Comparison of ENCODE assay signal across 8 mouse cellular contexts in genomic region chr11:120186821-120187235, GRCm38 (mm10). TPM values are rescaled to one million over a fixed set of nuclear protein-coding genes. Genes with fewer than 3 reads are reported as not detected.
DNase-seq lines count a peak whose midpoint lies in the region; ATAC-seq lines count a peak whose summit lies in the region.

No protein-coding gene starts in this region.

- peak overlapping the region; percentile 87 for H3K9ac ChIP-seq in heart, embryonic 12.5 days
- H3K9ac ChIP-seq in kidney, embryonic 16.5 days (replicated peaks; ENCODE audit: low read length) = peak overlapping the region; percentile 99

- 3% methylated on average over 20 of the region's 20 CpGs for WGBS in heart, embryonic 12.5 days
- 2% methylated on average over 20 of the region's 20 CpGs for WGBS in kidney, embryonic 16.5 days
- 1% methylated on average over 20 of the region's 20 CpGs for WGBS in midbrain, embryonic 10.5 days

- peak overlapping the region; percentile 97 for H3K4me2 ChIP-seq in heart, embryonic 12.5 days
- H3K4me2 ChIP-seq in kidney, embryonic 16.5 days (replicated peaks; ENCODE audit: low read depth, low read length) = peak overlapping the region; percentile 94

- peak overlapping the region; percentile 62 for H3K4me3 ChIP-seq in heart, embryonic 12.5 days
- H3K4me3 ChIP-seq in kidney, embryonic 16.5 days (ENCODE audit: low read length) = peak overlapping the region; percentile 96
- H3K4me3 ChIP-seq in midbrain, embryonic 10.5 days = peak overlapping the region; percentile 96

- peak overlapping the region; percentile 66 for H3K27ac ChIP-seq in heart, embryonic 12.5 days (ENCODE audit: poor library complexity, severe bottlenecking)
- peak overlapping the region; percentile 99 for H3K27ac ChIP-seq in kidney, embryonic 16.5 days (ENCODE audit: low read length)
- H3K27ac ChIP-seq in midbrain, embryonic 10.5 days (replicated peaks) = peak overlapping the region; percentile 100

- no peak for ATAC-seq in cerebellum, adult (ENCODE audit: insufficient number of reproducible peaks, low FRiP score, low TSS enrichment)
- no peak for ATAC-seq in heart, embryonic 12.5 days (ENCODE audit: insufficient number of reproducible peaks, low FRiP score)
- no peak for ATAC-seq in kidney, embryonic 16.5 days (ENCODE audit: low FRiP score, low TSS enrichment)

- peak; percentile 49 for DNase-seq in cerebellum, adult 11-12 months
- peak; percentile 61 for DNase-seq in adrenal gland, postnatal 25 days
- peak; percentile 79 for DNase-seq in midbrain, embryonic 10.5 days (ENCODE audit: low spot score)
- DNase-seq in thymus, postnatal 25 days = no peak
- DNase-seq in right cerebral cortex, postnatal 4 days = no peak

- no peaks in the 10 kb centered on the region for H3K27me3 ChIP-seq in heart, embryonic 12.5 days (replicated peaks)
- no peaks in the 10 kb centered on the region for H3K27me3 ChIP-seq in kidney, embryonic 16.5 days (ENCODE audit: insufficient read depth, low read length)
- H3K27me3 ChIP-seq in midbrain, embryonic 10.5 days (ENCODE audit: low read depth, poor library complexity, severe bottlenecking) = no peaks in the 10 kb centered on the region; the same call in 1 of the 2 replicates

- no peaks in the 10 kb centered on the region for H3K9me3 ChIP-seq in heart, embryonic 12.5 days (replicated peaks)
- H3K9me3 ChIP-seq in kidney, embryonic 16.5 days (ENCODE audit: low read length) = no peaks in the 10 kb centered on the region
- H3K9me3 ChIP-seq in midbrain, embryonic 10.5 days (replicated peaks) = no peaks in the 10 kb centered on the region

- H3K36me3 ChIP-seq in heart, embryonic 12.5 days = peaks cover 11% of the 10 kb centered on the region; the same call in 1 of the 2 replicates
- H3K36me3 ChIP-seq in kidney, embryonic 16.5 days (ENCODE audit: insufficient read depth, low read length) = no peaks in the 10 kb centered on the region
- H3K36me3 ChIP-seq in midbrain, embryonic 10.5 days = peaks cover 22% of the 10 kb centered on the region

- peaks cover 63% of the 10 kb centered on the region for H3K4me1 ChIP-seq in heart, embryonic 12.5 days (replicated peaks)
- peaks cover 70% of the 10 kb centered on the region for H3K4me1 ChIP-seq in kidney, embryonic 16.5 days (ENCODE audit: insufficient read depth, low read length)
- peaks cover 69% of the 10 kb centered on the region for H3K4me1 ChIP-seq in midbrain, embryonic 10.5 days

RNA-seq across cellular contexts. Expression of gene Slc38a10, which starts 35.7 kb away (rescaled TPM):
- 122 and 163 TPM in 2 replicates for total RNA-seq in adrenal gland, postnatal 25 days (2021)
- polyA plus RNA-seq in heart, embryonic 12.5 days (2016; fragmentation: Nextera tagmentation; extraction: Ambion mirVana) = 114 and 117 TPM in 2 replicates
- polyA plus RNA-seq in kidney, embryonic 16.5 days (2015; fragmentation: Nextera tagmentation; extraction: Ambion mirVana) = 132 and 133 TPM in 2 replicates
- 87.1 and 97.9 TPM in 2 replicates for polyA plus RNA-seq in midbrain, embryonic 10.5 days (2016; fragmentation: Nextera tagmentation; extraction: Ambion mirVana)

RNA-seq across cellular contexts. Expression of gene Bahcc1, which starts 45.9 kb away (rescaled TPM):
- 23.8 and 25.8 TPM in 2 replicates for total RNA-seq in adrenal gland, postnatal 25 days (2021)
- polyA plus RNA-seq in heart, embryonic 12.5 days (2016; fragmentation: Nextera tagmentation; extraction: Ambion mirVana) = 6.5 and 7.6 TPM in 2 replicates
- 13.2 and 14.2 TPM in 2 replicates for polyA plus RNA-seq in kidney, embryonic 16.5 days (2015; fragmentation: Nextera tagmentation; extraction: Ambion mirVana)
- 14.3 and 16.6 TPM in 2 replicates for polyA plus RNA-seq in midbrain, embryonic 10.5 days (2016; fragmentation: Nextera tagmentation; extraction: Ambion mirVana)

Comparison
In these comparisons a context has a peak if more than half of its experiments do, and no peak if none do; other contexts are left out.
1. DNase-seq: peak in cerebellum, adult 11-12 months (single experiment), adrenal gland, postnatal 25 days (single experiment) and midbrain, embryonic 10.5 days (single experiment); none in thymus, postnatal 25 days (single experiment) and right cerebral cortex, postnatal 4 days (single experiment).
2. Peak in every context shown above with its lines, with median percentiles within 50 percentile points of each other: H3K27ac ChIP-seq and H3K4me3 ChIP-seq.